Mouse (Mus musculus) adipocyte (in vitro differentiated cells): Measurements from ENCODE around the gene St3gal4.
A peak's percentile ranks its signal among the peaks of the same experiment; 100 is the strongest.

ENCODE experiments used
- DNase-seq: peaks from one replicate; pipeline ENCODE4 v3.0.0-alpha.2; 2016; ENCODE audit warnings: low spot score

St3gal4 gene

DNA sequence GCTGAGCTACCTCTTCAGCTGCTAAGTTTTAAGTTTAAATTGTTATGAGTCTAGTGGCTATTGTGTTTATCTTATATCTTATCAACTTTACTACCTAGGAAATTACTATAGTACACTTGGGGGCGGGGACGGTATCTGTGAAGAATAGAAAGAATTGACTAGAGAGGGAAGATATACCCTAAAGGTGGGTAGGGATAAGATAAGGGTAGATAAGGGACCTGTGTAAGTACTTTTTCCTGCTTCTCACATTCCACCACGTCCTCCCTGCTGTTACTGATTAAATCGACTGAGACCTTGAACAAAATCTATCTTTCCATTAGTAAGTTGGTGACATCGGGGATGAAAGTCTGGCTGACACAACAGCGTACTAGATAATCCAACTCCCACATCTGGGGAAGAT, 70.6 kb downstream of the St3gal4 start:
- DNase-seq: no peak

GRCm38 (mm10) chr9:35045756-35046155, 73.3 kb downstream of the St3gal4 start:
- peak; percentile 98 for DNase-seq

- DNase-seq: peak; percentile 49
Observed at GRCm38 (mm10) chr9:35045031-35045531, 74.0 kb downstream of the St3gal4 start.

- no peak for DNase-seq
Observed at GRCm38 (mm10) chr9:35044458-35044857, 74.6 kb downstream of the St3gal4 start.

GRCm38 (mm10) chr9:35043619-35044018, 75.4 kb downstream of the St3gal4 start:
- DNase-seq: no peak

DNA sequence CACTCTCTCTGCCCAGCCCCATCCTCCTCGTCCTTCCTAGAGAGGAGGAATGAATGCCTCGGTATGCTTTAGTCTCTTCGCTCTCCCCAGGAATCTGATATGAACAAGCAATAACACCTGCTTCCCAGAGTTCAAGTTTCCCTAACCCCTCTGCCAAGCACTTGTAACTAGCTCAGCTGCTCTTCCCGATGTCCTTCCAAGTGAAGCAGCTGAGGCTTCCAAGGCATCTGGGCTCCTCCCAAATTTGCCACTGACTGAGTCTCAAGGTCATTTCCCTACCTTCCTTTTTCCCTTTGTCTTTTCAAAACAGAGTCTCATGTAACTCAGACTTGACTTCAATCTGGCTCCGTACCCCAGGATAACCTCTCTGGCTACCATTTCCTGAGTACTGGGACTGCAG, 77.6 kb downstream of the St3gal4 start:
- no peak for DNase-seq

DNA sequence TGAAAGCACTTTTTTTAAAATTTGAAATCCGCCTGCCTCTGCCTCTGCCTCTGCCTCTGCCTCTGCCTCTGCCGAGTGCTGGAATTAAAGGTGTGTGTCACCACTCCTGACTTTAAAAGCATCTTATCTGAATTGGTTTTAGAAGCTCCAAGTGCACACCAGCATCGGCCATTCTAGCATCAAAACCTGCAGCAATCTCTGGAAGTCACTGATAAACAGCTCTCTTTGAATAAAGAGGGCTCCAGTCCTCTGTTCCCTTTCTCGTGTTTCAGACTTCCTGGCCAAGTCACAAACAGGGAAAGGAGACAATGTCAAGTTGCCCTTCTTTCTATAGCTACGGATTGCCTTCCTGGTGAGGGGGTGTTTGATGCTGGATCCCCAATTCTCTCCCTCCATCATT, 79.2 kb downstream of the St3gal4 start:
- DNase-seq: no peak

DNA sequence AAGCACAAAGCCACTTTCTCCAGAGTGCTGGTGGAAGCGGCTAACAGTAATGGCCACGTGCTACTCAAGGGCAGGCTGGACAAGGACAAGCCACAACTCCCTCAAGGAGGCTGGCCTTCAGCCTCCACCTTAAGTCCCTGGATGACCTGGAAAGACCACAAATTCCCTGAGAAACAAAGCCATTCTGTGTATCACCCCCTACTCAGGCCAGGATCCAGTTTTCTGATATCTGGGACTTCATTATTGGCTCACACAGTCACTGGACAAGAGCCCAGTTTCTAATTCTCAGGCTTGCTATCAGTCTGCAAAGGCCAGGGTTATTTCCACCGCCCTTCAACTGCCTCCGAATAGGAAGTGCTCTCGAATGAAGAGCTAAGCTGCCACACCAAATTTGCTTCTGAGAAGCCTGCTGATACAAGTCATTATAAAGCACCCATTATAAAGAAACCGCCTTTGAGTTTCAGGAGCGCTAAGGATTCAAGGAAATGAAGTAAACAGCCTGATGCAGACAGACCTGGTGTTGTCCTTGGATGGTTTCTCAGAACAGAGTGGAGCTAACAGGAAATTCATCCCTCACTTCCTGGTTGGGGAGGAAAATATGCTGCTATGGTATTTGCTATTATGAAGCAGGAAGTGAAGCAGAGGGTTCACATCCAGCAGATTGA, 80.0 kb downstream of the St3gal4 start:
- DNase-seq: peak; percentile 55

DNA sequence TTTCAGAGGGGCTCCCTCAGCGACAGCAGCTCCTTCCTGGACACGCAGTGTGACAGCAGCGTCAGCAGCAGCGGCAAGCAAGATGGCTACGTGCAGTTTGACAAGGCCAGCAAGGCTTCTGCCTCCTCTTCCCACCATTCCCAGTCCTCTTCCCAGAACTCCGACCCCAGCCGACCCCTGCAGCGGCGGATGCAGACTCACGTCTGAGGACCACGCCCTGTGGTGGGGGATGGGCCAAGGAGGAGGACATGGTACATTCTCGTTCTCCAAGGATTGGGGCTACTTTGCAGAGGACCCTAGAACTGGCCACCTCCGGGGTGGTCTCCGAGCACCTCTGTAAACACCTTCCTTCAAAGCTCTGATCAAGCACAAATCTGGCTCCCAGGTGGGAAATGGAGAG, 84.0 kb downstream of the St3gal4 start:
- no peak for DNase-seq

GRCm38 (mm10) chr9:35032457-35032856, 86.6 kb downstream of the St3gal4 start:
- peak; percentile 40 for DNase-seq

GRCm38 (mm10) chr9:35030823-35031222, 88.2 kb downstream of the St3gal4 start:
- peak; percentile 79 for DNase-seq

DNA sequence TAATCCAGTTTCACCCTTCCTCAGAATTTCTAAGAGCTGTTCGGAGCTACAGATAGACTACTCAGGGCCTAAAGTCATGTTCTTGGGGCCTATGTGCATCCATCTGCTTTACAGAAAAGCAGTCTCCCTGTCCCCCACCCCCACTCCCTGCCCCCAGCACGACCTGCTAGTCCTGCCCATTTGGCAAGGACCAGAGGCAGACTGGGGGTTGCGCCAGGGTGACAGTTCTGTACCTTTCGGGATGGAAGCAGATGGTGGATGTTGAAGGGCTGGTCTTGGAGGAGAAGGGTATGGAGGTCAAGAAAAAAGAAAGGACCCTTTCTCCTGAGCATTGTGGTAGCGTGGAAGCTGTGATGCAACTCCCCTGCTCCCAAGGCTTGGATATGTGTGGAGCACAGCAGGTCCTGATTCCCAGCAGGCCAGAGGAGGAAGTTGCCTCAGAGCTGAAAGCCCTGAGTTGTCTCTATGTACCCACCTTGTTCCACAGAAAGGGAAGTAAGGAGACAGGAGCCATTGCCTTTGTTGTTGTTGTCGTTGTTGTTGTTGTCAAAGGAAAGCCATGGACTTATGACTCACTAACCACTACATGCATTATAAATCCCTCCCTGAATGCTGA, 91.6 kb downstream of the St3gal4 start:
- no peak for DNase-seq

DNA sequence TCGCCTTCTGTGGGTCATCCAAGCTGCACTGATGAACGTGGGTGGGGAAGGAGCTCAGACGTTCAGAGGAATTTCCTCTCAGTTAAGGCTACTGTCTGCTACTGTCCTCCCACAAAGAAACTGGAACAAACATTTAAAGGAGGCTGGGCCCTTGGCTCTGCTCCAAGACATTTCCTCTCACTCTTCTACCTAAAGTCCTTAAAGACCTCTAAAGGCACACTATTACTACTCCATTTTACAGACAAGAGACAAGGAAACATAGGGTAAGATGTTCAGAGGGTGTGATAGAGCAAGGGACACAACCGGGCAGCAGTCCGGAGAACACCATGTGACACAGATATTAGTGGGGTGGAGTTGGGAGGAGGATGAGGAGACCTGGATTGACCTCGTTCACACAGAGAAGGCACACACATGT, 92.2 kb downstream of the St3gal4 start:
- DNase-seq: no peak

GRCm38 (mm10) chr9:35026311-35026710, 92.8 kb downstream of the St3gal4 start:
- DNase-seq: no peak

DNA sequence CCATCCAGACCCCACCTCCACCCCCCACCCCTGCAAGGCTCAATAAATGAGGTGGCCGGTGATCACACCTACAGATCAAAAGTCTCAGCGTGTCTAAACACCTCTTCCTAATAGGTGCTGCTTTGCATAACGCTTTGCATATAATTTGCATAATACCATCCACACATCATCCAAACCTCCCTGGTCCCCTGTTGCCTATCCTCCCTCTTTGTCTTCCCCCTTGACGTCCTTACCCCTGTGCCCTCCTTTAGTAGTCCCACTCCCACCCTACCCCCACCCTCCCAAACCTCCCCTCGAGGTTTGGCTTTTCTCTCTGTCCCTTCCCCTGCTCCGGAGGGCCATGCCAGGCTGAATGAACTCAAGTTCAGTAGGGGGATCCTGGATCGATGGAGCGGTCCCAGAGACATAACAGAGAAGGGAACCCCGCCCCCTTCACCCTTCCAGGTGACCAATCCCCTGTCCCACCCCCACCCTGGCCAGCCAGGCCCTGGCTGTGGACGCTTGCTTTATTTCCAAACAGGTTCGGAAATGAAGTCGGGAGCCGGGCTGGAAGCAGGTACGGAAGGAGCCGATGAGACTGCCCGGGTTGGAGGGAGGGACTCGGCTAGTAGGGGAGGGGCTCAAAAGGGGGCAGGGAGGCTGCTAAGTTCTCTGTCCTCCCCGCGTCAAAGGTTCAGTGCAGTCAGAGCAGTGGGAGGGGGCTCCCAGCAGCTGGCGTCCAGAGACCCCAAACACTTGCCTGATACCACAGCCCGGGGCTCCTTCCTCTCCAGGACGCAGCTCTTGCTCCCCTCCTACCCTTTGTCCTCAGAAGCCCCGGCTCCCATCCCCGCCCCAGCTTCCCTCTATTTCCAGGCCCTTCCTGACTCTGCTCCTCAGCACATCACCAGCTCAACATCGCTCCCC, 94.2 kb downstream of the St3gal4 start:
- DNase-seq: no peak

DNA sequence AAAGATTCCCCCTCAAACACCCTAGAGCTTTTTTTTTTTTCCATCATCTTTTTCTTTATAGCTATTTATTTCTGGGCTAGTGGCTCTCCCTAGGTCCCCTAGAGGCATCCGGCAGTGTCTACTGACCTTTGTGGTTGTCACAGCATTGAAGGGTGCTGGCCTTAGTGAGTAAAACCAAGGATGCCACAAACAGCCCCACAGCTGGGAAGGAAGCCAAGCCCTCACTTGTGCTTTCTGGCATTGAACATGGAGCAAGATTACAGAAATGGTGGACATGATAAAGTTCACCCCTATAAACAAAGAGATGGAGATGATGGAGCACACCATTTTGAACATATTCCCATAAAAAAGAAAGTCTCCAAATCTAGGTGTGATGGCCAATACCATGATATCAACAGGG, 97.3 kb downstream of the St3gal4 start:
- DNase-seq: no peak

GRCm38 (mm10) chr9:35020015-35020653, 98.9 kb downstream of the St3gal4 start:
- no peak for DNase-seq

DNA sequence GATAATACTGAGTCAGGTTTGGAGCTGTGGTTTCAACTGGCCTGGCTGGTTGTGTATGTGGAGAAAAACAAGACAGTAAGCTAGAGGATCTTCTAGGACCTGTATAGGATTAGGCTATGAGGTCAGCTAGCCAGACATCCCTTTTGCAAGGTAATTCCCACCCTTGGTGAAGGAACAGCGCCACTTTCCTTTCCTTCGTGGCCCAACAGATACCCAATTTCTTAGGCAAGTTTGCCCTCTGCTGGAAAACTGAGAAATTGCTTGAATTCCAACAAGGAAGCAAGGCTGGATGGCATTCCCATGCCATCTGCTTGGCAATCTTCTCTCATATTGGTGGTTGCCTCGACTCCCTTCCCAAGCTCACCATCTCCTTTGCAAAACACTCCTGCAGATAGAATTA, 99.7 kb downstream of the St3gal4 start:
- peak; percentile 81 for DNase-seq

GRCm38 (mm10) chr9:35018056-35018455, 101.0 kb downstream of the St3gal4 start:
- DNase-seq: no peak

GRCm38 (mm10) chr9:35017563-35017962, 101.5 kb downstream of the St3gal4 start:
- DNase-seq: no peak

GRCm38 (mm10) chr9:35016762-35017161, 102.3 kb downstream of the St3gal4 start:
- DNase-seq: peak; percentile 28

DNA sequence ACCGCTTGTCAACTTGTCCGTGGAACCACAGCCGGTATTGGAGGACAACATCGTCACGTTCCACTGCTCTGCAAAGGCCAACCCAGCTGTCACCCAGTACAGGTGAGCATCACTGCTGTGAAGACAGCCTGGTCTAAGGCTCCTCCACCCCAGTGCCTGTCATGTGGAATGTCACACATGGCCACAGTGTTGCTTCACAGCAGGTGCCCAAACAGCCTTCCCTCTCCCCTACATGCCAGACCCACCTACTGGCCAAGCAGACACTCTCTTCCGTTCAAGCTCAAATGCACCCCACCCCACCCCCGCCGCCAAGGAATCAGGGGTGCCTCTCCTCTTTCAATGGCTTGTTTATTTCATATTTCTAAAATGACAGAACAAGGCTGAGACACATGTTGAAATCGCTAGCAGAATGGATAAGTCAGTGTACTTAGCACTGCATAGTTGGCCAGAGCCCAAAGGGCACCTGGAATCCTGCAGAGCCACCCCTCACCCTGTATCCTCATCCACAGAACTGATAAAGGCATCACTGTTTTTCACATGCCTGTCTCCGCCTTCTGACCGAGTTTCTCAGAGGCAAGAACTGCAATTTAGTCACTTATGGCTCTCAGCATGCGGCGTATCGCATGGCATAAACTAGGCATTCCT, 111.2 kb downstream of the St3gal4 start:
- no peak for DNase-seq
